Mouse (Mus musculus) brain, embryonic 14.5 days (tissue): Measurements from ENCODE around the gene Atp5l.

Experiments used
- CTCF ChIP-seq: fragments of 200-500 bp; IDR thresholded peaks from 2 replicates; pipeline ENCODE4 v1.5.1; 2012; ENCODE audit warnings: inconsistent platforms, mild to moderate bottlenecking, moderate library complexity, borderline replicate concordance; ENCODE audit not compliant: insufficient read depth, insufficient read length; ENCODE audit errors: extremely low read depth
- POLR2A ChIP-seq: fragments of 200-500 bp; IDR thresholded peaks from 2 replicates; pipeline ENCODE4 v1.6.1; 2012; ENCODE audit warnings: mild to moderate bottlenecking, inconsistent platforms, borderline replicate concordance; ENCODE audit not compliant: poor library complexity, insufficient read depth, insufficient read length, severe bottlenecking; ENCODE audit errors: extremely low read depth

DNA sequence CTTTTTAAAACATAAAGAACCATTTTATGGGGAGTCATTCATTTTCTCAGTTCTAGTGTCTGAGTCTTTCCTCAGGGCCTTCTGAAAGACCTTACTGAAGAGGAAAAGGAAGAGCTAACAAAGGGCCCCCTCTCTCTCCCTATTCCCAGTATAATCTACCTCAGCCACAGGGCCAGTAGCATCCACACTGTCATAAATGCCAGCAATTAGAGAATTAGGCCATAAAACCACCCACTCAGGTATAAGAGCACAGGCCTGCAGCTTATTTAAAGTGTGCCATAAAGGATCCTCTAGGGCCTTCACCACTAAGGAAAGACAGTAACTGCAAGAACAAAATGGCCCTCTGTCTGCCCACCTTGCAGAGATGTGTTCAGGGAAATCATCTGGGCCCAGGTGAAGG lies 46.3 kb downstream of the Atp5l start:
- no peak for TF ChIP-seq CTCF
- TF ChIP-seq POLR2A: no peak
